Mouse (Mus musculus) neural tube, embryonic 12.5 days (tissue): Measurements from ENCODE around the gene Prm1. TPM values are rescaled to one million over a fixed set of nuclear protein-coding genes. Genes with fewer than 3 reads are reported as not detected.

Experiments
- ATAC-seq: fragments of 200-750 bp; cut with Nextera tagmentation; 2 replicates; pipeline ENCODE4 v1.8.0; 2017; ENCODE audit warnings: low read depth, mild to moderate bottlenecking, moderate TSS enrichment, moderate library complexity; ENCODE audit not compliant: low FRiP score
- H3K27ac ChIP-seq: fragments of 300-500 bp; sonication (generic); 2 replicates; pipeline ENCODE4 v1.5.1; 2016
- H3K27me3 ChIP-seq: fragments of 300-500 bp; sonication (generic); replicated peaks from 2 replicates; pipeline ENCODE4 v1.6.1; 2016; ENCODE audit warnings: mild to moderate bottlenecking
- H3K36me3 ChIP-seq: fragments of 300-500 bp; sonication (generic); 2 replicates; pipeline ENCODE4 v1.6.1; 2016; ENCODE audit warnings: mild to moderate bottlenecking
- H3K4me1 ChIP-seq: fragments of 300-500 bp; sonication (generic); 2 replicates; pipeline ENCODE4 v1.6.1; 2016
- H3K4me2 ChIP-seq: fragments of 300-500 bp; sonication (generic); replicated peaks from 2 replicates; pipeline ENCODE4 v1.6.1; 2016; ENCODE audit warnings: mild to moderate bottlenecking
- H3K4me3 ChIP-seq: fragments of 300-500 bp; sonication (generic); 2 replicates; pipeline ENCODE4 v1.5.1; 2016
- H3K9ac ChIP-seq: fragments of 300-500 bp; sonication (generic); 2 replicates; pipeline ENCODE4 v1.6.1; 2016; ENCODE audit warnings: mild to moderate bottlenecking
- H3K9me3 ChIP-seq: fragments of 300-500 bp; sonication (generic); 2 replicates; pipeline ENCODE4 v1.6.1; 2016; ENCODE audit warnings: mild to moderate bottlenecking
- WGBS: fragments of 180-500 bp; shearing (Covaris S2); methylation state at CpG from one replicate; pipeline ENCODE4 v1.1.7; 2016; 5-methylcytosine and 5-hydroxymethylcytosine counted together
- polyA plus RNA-seq: library from polyadenylated mRNA; unstranded; fragments of >200 nt; fragmentation: Nextera tagmentation; extraction: Ambion mirVana; gene quantifications from 2 replicates; pipeline ENCODE4 v1.2.1, GENCODE M21; 2016

Gene Prm1
- polyA plus RNA-seq, 1 experiment from 2014 or later = not detected

- no peak for ATAC-seq
- H3K4me2 ChIP-seq = no peak overlapping the region
- no peaks in the 10 kb centered on the region for H3K4me1 ChIP-seq
- WGBS = 68% methylated on average over 7 of the region's 7 CpGs
- H3K27ac ChIP-seq = no peak overlapping the region
- H3K9me3 ChIP-seq = no peaks in the 10 kb centered on the region
- no peak overlapping the region for H3K4me3 ChIP-seq
- H3K27me3 ChIP-seq = no peaks in the 10 kb centered on the region
- no peaks in the 10 kb centered on the region for H3K36me3 ChIP-seq
- no peak overlapping the region for H3K9ac ChIP-seq
Observed at GRCm38 (mm10) chr16:10776322-10776721, 29.3 kb downstream of the Prm1 start.

- no peaks in the 10 kb centered on the region for H3K4me1 ChIP-seq
- H3K9ac ChIP-seq = no peak overlapping the region
- no peaks in the 10 kb centered on the region for H3K9me3 ChIP-seq
- no peak overlapping the region for H3K4me2 ChIP-seq
- no peaks in the 10 kb centered on the region for H3K27me3 ChIP-seq
- ATAC-seq = no peak
- H3K36me3 ChIP-seq = no peaks in the 10 kb centered on the region
- H3K4me3 ChIP-seq = no peak overlapping the region
- no peak overlapping the region for H3K27ac ChIP-seq
- 77% methylated on average over 4 of the region's 4 CpGs for WGBS
Observed at GRCm38 (mm10) chr16:10774726-10775125, 30.9 kb downstream of the Prm1 start.

GRCm38 (mm10) chr16:10773543-10773942 is 32.1 kb downstream of the Prm1 start:
- Histone ChIP-seq H3K27me3 (no peaks in the 10 kb centered on the region; the same call in 1 of the 2 replicates), H3K27ac (no peak overlapping the region), H3K4me1 (no peaks in the 10 kb centered on the region), H3K9ac (no peak overlapping the region), H3K9me3 (no peaks in the 10 kb centered on the region), H3K4me3 (no peak overlapping the region), H3K4me2 (no peak overlapping the region), H3K36me3 (no peaks in the 10 kb centered on the region)
- ATAC-seq = no peak
- WGBS = 90% methylated on average over 8 of the region's 8 CpGs

GRCm38 (mm10) chr16:10771769-10772510 is 33.7 kb downstream of the Prm1 start:
- no peak overlapping the region for H3K4me2 ChIP-seq
- H3K36me3 ChIP-seq = no peaks in the 10 kb centered on the region
- no peak overlapping the region for H3K27ac ChIP-seq
- no peak overlapping the region for H3K9ac ChIP-seq
- H3K4me3 ChIP-seq = no peak overlapping the region
- H3K4me1 ChIP-seq = no peaks in the 10 kb centered on the region
- no peaks in the 10 kb centered on the region for H3K9me3 ChIP-seq
- WGBS = 39% methylated on average over 19 of the region's 19 CpGs
- ATAC-seq = no peak
- no peaks in the 10 kb centered on the region; the same call in 1 of the 2 replicates for H3K27me3 ChIP-seq

GRCm38 (mm10) chr16:10770531-10771325 is 34.9 kb downstream of the Prm1 start:
- ATAC-seq = no peak
- 55% methylated on average over 4 of the region's 4 CpGs for WGBS
- H3K27ac ChIP-seq = no peak overlapping the region

DNA sequence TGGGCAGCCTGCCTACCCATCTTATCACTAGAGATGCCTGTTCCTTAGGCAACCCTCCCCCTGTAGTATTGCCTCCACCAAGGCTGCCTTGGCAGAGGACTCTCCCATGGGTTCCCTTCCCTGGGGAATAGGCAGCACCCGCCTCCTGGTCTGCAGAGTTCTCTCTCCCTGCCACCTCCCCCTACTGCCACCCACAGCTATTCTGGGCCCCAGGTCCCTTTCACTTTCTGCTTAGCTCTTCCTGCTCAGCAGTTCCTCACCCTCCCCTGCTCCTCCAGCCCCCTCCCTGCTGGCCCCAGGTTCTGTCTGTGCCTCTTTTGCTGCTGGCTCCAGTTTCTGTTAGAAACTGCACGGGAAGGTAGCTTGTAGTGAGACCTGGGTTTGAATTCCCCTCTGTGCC is 36.0 kb downstream of the Prm1 start:
- Histone ChIP-seq H3K9ac (no peak overlapping the region), H3K36me3 (no peaks in the 10 kb centered on the region), H3K4me1 (no peaks in the 10 kb centered on the region), H3K4me2 (no peak overlapping the region), H3K4me3 (no peak overlapping the region), H3K27me3 (no peaks in the 10 kb centered on the region; the same call in 1 of the 2 replicates), H3K9me3 (no peaks in the 10 kb centered on the region), H3K27ac (no peak overlapping the region)
- 51% methylated on average over 2 of the region's 2 CpGs for WGBS
- ATAC-seq = no peak

More at GRCm38 (mm10) chr16:10770531-10771325, 34.9 kb downstream of the Prm1 start:
- no peaks in the 10 kb centered on the region for H3K9me3 ChIP-seq
- no peak overlapping the region for H3K4me2 ChIP-seq
- no peak overlapping the region for H3K9ac ChIP-seq
- H3K36me3 ChIP-seq = no peaks in the 10 kb centered on the region
- no peaks in the 10 kb centered on the region for H3K4me1 ChIP-seq
- H3K4me3 ChIP-seq = no peak overlapping the region
- no peaks in the 10 kb centered on the region; the same call in 1 of the 2 replicates for H3K27me3 ChIP-seq

DNA sequence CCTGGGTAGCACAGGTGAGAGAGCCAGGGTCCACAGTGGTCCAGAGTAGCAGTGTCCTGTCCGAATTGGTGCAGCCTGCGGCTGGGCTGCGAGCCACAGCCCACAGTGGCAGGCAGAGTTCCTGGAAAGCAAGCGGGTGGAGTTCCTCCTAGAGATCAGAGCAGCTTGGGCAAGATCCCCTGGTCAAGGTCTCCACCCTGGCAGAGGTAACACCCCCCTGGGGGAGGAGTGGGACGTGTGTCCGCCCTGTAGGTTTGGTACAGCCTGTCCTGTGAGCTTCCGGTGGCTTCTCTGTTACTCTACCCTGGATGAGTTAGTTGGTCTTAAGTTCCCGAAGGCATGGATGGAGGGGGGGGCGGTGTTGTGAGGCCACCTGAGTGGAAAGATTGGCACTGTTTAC is 36.8 kb downstream of the Prm1 start:
- Histone ChIP-seq H3K9ac (no peak overlapping the region), H3K4me2 (no peak overlapping the region), H3K27me3 (no peaks in the 10 kb centered on the region; the same call in 1 of the 2 replicates), H3K9me3 (no peaks in the 10 kb centered on the region), H3K4me1 (no peaks in the 10 kb centered on the region), H3K27ac (no peak overlapping the region), H3K36me3 (no peaks in the 10 kb centered on the region), H3K4me3 (no peak overlapping the region)
- WGBS = 63% methylated on average over 9 of the region's 9 CpGs
- no peak for ATAC-seq

- 56% methylated on average over 4 of the region's 4 CpGs for WGBS
- no peak for ATAC-seq
- H3K4me1 ChIP-seq = no peaks in the 10 kb centered on the region
- no peak overlapping the region for H3K27ac ChIP-seq
- H3K4me2 ChIP-seq = no peak overlapping the region
- H3K9me3 ChIP-seq = no peaks in the 10 kb centered on the region
- no peak overlapping the region for H3K4me3 ChIP-seq
- no peaks in the 10 kb centered on the region; the same call in 1 of the 2 replicates for H3K27me3 ChIP-seq
- no peaks in the 10 kb centered on the region for H3K36me3 ChIP-seq
- H3K9ac ChIP-seq = no peak overlapping the region
Observed at GRCm38 (mm10) chr16:10767158-10767557, 38.5 kb downstream of the Prm1 start.

DNA sequence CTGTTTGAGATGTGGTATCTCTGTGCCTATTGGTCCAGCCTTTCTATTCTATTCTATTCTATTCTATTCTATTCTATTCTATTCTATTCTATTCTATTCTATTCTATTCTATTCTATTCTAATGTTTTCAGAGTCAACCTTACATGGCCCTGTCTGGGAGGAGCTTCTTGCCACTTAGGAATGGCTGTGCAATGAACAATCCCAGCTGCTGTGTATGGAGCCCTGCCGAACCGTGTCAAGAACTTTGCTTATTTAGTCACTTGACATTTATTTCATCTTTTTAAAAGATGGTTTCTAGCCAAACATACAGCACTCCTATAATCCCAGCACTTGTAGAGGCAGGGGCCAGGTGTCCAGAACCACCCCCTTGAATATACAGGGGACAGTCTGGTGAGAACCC is 41.3 kb downstream of the Prm1 start:
- Histone ChIP-seq H3K4me2 (no peak overlapping the region), H3K4me1 (peaks cover 5% of the 10 kb centered on the region; the same call in 1 of the 2 replicates), H3K27me3 (no peaks in the 10 kb centered on the region; the same call in 1 of the 2 replicates), H3K9ac (no peak overlapping the region), H3K4me3 (no peak overlapping the region), H3K27ac (no peak overlapping the region), H3K36me3 (no peaks in the 10 kb centered on the region), H3K9me3 (no peaks in the 10 kb centered on the region)
- WGBS = 70% methylated on average over 2 of the region's 2 CpGs
- no peak for ATAC-seq

DNA sequence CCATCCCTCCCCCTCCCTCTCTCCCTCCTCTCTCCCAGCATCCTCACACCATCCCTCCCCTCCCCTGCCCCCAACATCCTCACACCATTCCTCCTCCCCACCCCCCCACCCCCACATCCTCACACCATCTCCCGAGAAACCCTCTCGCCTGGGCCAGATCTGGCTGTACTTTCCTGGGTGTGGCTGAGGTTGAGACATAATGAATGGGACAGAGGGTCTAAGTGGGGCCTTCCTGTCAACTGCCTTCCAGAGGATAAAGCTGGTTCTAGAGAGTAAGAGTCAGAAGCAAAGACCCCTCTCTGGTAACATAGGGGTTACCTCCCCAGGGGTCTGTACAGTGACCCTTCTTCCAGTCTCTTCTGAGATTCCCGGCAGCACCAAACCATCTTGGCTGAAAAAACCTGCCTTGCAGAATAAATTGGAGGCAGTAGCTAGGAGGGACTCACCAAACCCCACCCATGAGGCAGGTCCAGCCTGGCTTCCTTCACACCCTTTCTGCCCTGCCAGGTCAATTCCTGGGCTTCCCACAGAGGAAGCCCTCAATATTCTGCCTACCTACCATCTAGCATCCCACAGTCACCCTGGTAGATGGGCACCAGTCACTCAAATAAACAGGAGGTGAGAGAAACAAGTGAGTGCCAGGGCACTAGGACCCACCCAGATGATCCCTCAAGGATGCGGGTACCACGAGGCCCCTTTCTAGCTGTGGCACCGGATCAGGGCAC is 41.9 kb downstream of the Prm1 start:
- Histone ChIP-seq H3K36me3 (no peaks in the 10 kb centered on the region), H3K4me3 (no peak overlapping the region), H3K27ac (no peak overlapping the region), H3K27me3 (no peaks in the 10 kb centered on the region; the same call in 1 of the 2 replicates), H3K9me3 (no peaks in the 10 kb centered on the region), H3K4me2 (no peak overlapping the region), H3K9ac (no peak overlapping the region), H3K4me1 (peaks cover 5% of the 10 kb centered on the region; the same call in 1 of the 2 replicates)
- no peak for ATAC-seq
- 68% methylated on average over 6 of the region's 6 CpGs for WGBS

GRCm38 (mm10) chr16:10762569-10763180 is 43.0 kb downstream of the Prm1 start:
- no peak overlapping the region for H3K9ac ChIP-seq
- H3K27me3 ChIP-seq = no peaks in the 10 kb centered on the region
- H3K4me2 ChIP-seq = no peak overlapping the region
- no peak overlapping the region for H3K27ac ChIP-seq
- peaks cover 5% of the 10 kb centered on the region; the same call in 1 of the 2 replicates for H3K4me1 ChIP-seq
- H3K9me3 ChIP-seq = no peaks in the 10 kb centered on the region
- no peak overlapping the region for H3K4me3 ChIP-seq
- ATAC-seq = no peak
- WGBS = 73% methylated on average over 5 of the region's 5 CpGs
- H3K36me3 ChIP-seq = no peaks in the 10 kb centered on the region
